Mouse (Mus musculus) olfactory bulb, adult 2 months (tissue): ENCODE measurements around the gene Rassf4.

Experiments
- CTCF ChIP-seq: fragments of 200-500 bp; IDR thresholded peaks from 2 replicates; pipeline ENCODE4 v1.5.1; 2012; ENCODE audit warnings: low read depth, mild to moderate bottlenecking, low read length, moderate library complexity; ENCODE audit not compliant: insufficient read depth
- POLR2A ChIP-seq: fragments of 200-500 bp; IDR thresholded peaks from 2 replicates; pipeline ENCODE4 v1.6.1; 2012; ENCODE audit warnings: mild to moderate bottlenecking, low read depth, low read length, moderate library complexity; ENCODE audit not compliant: insufficient read depth

DNA sequence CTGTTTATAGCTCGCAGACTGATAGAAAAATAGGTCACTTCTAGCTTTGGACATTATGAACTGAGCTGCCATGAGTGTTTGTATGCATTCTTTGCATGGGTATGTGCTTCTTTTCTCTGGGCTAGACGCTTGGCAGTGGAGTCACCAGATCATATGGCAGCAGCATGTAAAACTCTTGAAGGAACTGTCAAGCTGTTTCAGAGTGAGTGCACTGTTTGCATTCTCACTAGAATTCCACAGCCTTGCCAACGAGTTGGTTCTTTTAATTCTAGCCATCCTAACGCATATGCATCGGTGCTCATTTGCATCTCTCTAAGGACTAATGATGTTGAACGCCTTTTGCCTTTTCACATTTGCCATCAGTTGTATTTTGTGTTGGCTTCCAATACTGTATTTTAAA, 30.6 kb upstream of the Rassf4 start:
- TF ChIP-seq CTCF = no peak
- TF ChIP-seq POLR2A = no peak
